Mouse (Mus musculus) macrophage (primary cell): ENCODE results near the gene Papola. TPM values are rescaled to one million over a fixed set of nuclear protein-coding genes. Genes with fewer than 3 reads are reported as not detected.

Source experiments
- H3K27ac ChIP-seq: fragments of 350-480 bp; formaldehyde crosslinking; 2 replicates; pipeline ENCODE4 v1.9.0; 2021
- H3K36me3 ChIP-seq: fragments of 350-480 bp; formaldehyde crosslinking; 2 replicates; pipeline ENCODE4 v1.9.0; 2021; ENCODE audit errors: inconsistent target
- H3K4me3 ChIP-seq: fragments of 350-480 bp; formaldehyde crosslinking; 2 replicates; pipeline ENCODE4 v1.9.0; 2021; ENCODE audit errors: inconsistent target
- H3K79me2 ChIP-seq: fragments of 350-480 bp; formaldehyde crosslinking; 2 replicates; pipeline ENCODE4 v1.9.0; 2021; ENCODE audit errors: inconsistent target
- WGBS: methylation state at CpG from one replicate; pipeline ENCODE4 v1.1.7; 2026; ENCODE audit warnings: inconsistent platforms; ENCODE audit not compliant: missing documents; 5-methylcytosine and 5-hydroxymethylcytosine counted together
- polyA plus RNA-seq: library from polyadenylated mRNA; stranded (reverse); fragments of 250-400 nt; gene quantifications from 3 replicates; pipeline ENCODE4 v1.2.4, GENCODE M21; 2018; ENCODE audit warnings: inconsistent platforms

Papola gene
- polyA plus RNA-seq, 1 experiment from 2014 or later = 86.0 TPM

- 99% methylated on average over 4 of the region's 4 CpGs for WGBS
- Histone ChIP-seq H3K79me2 (no peaks in the 10 kb centered on the region), H3K27ac (no peak overlapping the region), H3K4me3 (no peak overlapping the region), H3K36me3 (no peaks in the 10 kb centered on the region)
These were observed 6.8 kb upstream of the Papola start for GRCm38 (mm10) chr12:105777651-105778050.

GRCm38 (mm10) chr12:105785000-105785774 is 693 bp downstream of the Papola start:
- Histone ChIP-seq H3K79me2 (peaks cover 51% of the 10 kb centered on the region), H3K27ac (peak overlapping the region; percentile 90), H3K36me3 (no peaks in the 10 kb centered on the region), H3K4me3 (peak overlapping the region; percentile 74)
- 2% methylated on average over 31 of the region's 53 CpGs for WGBS

GRCm38 (mm10) chr12:105786113-105786512 is 1.6 kb downstream of the Papola start:
- peak overlapping the region; percentile 74 for H3K4me3 ChIP-seq
- 86% methylated on average over 1 of the region's 1 CpGs for WGBS

GRCm38 (mm10) chr12:105787626-105788025 is 3.1 kb downstream of the Papola start:
- WGBS = 88% methylated on average over 2 of the region's 2 CpGs
- Histone ChIP-seq H3K27ac (no peak overlapping the region), H3K79me2 (peaks cover 76% of the 10 kb centered on the region), H3K4me3 (no peak overlapping the region), H3K36me3 (no peaks in the 10 kb centered on the region)

More at GRCm38 (mm10) chr12:105786113-105786512, 1.6 kb downstream of the Papola start:
- Histone ChIP-seq H3K27ac (peak overlapping the region; percentile 90), H3K36me3 (no peaks in the 10 kb centered on the region), H3K79me2 (peaks cover 60% of the 10 kb centered on the region)

- peaks cover 98% of the 10 kb centered on the region for H3K79me2 ChIP-seq
- 86% methylated on average over 6 of the region's 6 CpGs for WGBS
- no peak overlapping the region for H3K27ac ChIP-seq
These were observed 5.4 kb downstream of the Papola start for GRCm38 (mm10) chr12:105789885-105790284.

GRCm38 (mm10) chr12:105794896-105795295 is 10.4 kb downstream of the Papola start:
- Histone ChIP-seq H3K79me2 (peaks cover 100% of the 10 kb centered on the region), H3K36me3 (peaks cover 5% of the 10 kb centered on the region; the same call in 1 of the 2 replicates), H3K4me3 (no peak overlapping the region), H3K27ac (no peak overlapping the region)
- WGBS = 15% methylated on average over 2 of the region's 2 CpGs

More at GRCm38 (mm10) chr12:105789885-105790284, 5.4 kb downstream of the Papola start:
- Histone ChIP-seq H3K36me3 (no peaks in the 10 kb centered on the region), H3K4me3 (no peak overlapping the region)

GRCm38 (mm10) chr12:105798001-105798400 is 13.5 kb downstream of the Papola start:
- Histone ChIP-seq H3K36me3 (peaks cover 17% of the 10 kb centered on the region; the same call in 1 of the 2 replicates), H3K79me2 (peaks cover 100% of the 10 kb centered on the region), H3K4me3 (no peak overlapping the region), H3K27ac (no peak overlapping the region)

- 93% methylated on average over 3 of the region's 3 CpGs for WGBS
- Histone ChIP-seq H3K36me3 (peaks cover 59% of the 10 kb centered on the region), H3K79me2 (peaks cover 83% of the 10 kb centered on the region), H3K27ac (no peak overlapping the region), H3K4me3 (no peak overlapping the region)
These were observed 21.3 kb downstream of the Papola start for GRCm38 (mm10) chr12:105805790-105806189.

- WGBS = 94% methylated on average over 3 of the region's 3 CpGs
- no peak overlapping the region for H3K27ac ChIP-seq
- H3K4me3 ChIP-seq = no peak overlapping the region
- H3K79me2 ChIP-seq = peaks cover 79% of the 10 kb centered on the region
- peaks cover 60% of the 10 kb centered on the region for H3K36me3 ChIP-seq
These were observed 21.7 kb downstream of the Papola start for GRCm38 (mm10) chr12:105806205-105806604.

GRCm38 (mm10) chr12:105807416-105807815 is 22.9 kb downstream of the Papola start:
- peaks cover 67% of the 10 kb centered on the region for H3K79me2 ChIP-seq
- H3K27ac ChIP-seq = no peak overlapping the region
- WGBS = 79% methylated on average over 7 of the region's 7 CpGs
- H3K4me3 ChIP-seq = no peak overlapping the region
- H3K36me3 ChIP-seq = peaks cover 72% of the 10 kb centered on the region

GRCm38 (mm10) chr12:105808945-105809344 is 24.5 kb downstream of the Papola start:
- Histone ChIP-seq H3K4me3 (no peak overlapping the region), H3K27ac (no peak overlapping the region), H3K79me2 (peaks cover 51% of the 10 kb centered on the region), H3K36me3 (peaks cover 87% of the 10 kb centered on the region)
- WGBS = 55% methylated on average over 3 of the region's 3 CpGs

GRCm38 (mm10) chr12:105810608-105811007 is 26.1 kb downstream of the Papola start:
- peaks cover 92% of the 10 kb centered on the region for H3K36me3 ChIP-seq
- no peak overlapping the region for H3K4me3 ChIP-seq
- H3K79me2 ChIP-seq = peaks cover 35% of the 10 kb centered on the region
- H3K27ac ChIP-seq = no peak overlapping the region
- 91% methylated on average over 6 of the region's 6 CpGs for WGBS

- H3K79me2 ChIP-seq = peaks cover 1% of the 10 kb centered on the region; the same call in 1 of the 2 replicates
- 95% methylated on average over 6 of the region's 6 CpGs for WGBS
- H3K27ac ChIP-seq = no peak overlapping the region
- H3K36me3 ChIP-seq = peaks cover 76% of the 10 kb centered on the region
- no peak overlapping the region for H3K4me3 ChIP-seq
These were observed 29.5 kb downstream of the Papola start for GRCm38 (mm10) chr12:105813957-105814356.

GRCm38 (mm10) chr12:105823472-105823871 is 39.0 kb downstream of the Papola start:
- Histone ChIP-seq H3K27ac (peak overlapping the region; percentile 14; the same call in 1 of the 2 replicates), H3K4me3 (no peak overlapping the region), H3K36me3 (peaks cover 53% of the 10 kb centered on the region), H3K79me2 (peaks cover 24% of the 10 kb centered on the region; the same call in 1 of the 2 replicates)
- WGBS = 33% methylated on average over 4 of the region's 4 CpGs

GRCm38 (mm10) chr12:105824743-105825142 is 40.2 kb downstream of the Papola start:
- no peak overlapping the region for H3K4me3 ChIP-seq
- peaks cover 57% of the 10 kb centered on the region for H3K36me3 ChIP-seq
- H3K27ac ChIP-seq = no peak overlapping the region
- peaks cover 24% of the 10 kb centered on the region; the same call in 1 of the 2 replicates for H3K79me2 ChIP-seq
- WGBS = 92% methylated on average over 8 of the region's 8 CpGs
